8 mouse cellular contexts compared by ENCODE assay signal in genomic region chr13:55486029-55486794, GRCm38 (mm10). TPM values are rescaled to one million over a fixed set of nuclear protein-coding genes. Genes with fewer than 3 reads are reported as not detected.
DNase-seq lines count a peak whose midpoint lies in the region; ATAC-seq lines count a peak whose summit lies in the region.

No protein-coding gene starts in this region.

- DNase-seq in layer of hippocampus, adult 9-11 months, result peak; percentile 42
- DNase-seq in layer of hippocampus, adult 11-12 months (ENCODE audit: low spot score), result no peak
- no peak for DNase-seq in embryonic facial prominence, embryonic 11.5 days (ENCODE audit: low spot score)
- DNase-seq in heart, postnatal 4 days, result peak; percentile 60
- no peak for DNase-seq in adrenal gland, adult 8-10 months
- no peak for DNase-seq in urinary bladder, postnatal 14 days (ENCODE audit: low spot score)
- no peak for DNase-seq in layer of hippocampus, adult 8-10 months (ENCODE audit: low spot score in 2 of 2)

- H3K9ac ChIP-seq in embryonic facial prominence, embryonic 11.5 days (replicated peaks; ENCODE audit: low read length), result peak overlapping the region; percentile 100
- peak overlapping the region; percentile 97 for H3K9ac ChIP-seq in midbrain, embryonic 12.5 days (replicated peaks)

- H3K9me3 ChIP-seq in embryonic facial prominence, embryonic 11.5 days (replicated peaks; ENCODE audit: control insufficient read depth, low read length), result no peaks in the 10 kb centered on the region
- no peaks in the 10 kb centered on the region for H3K9me3 ChIP-seq in midbrain, embryonic 12.5 days

- H3K4me3 ChIP-seq in embryonic facial prominence, embryonic 11.5 days (ENCODE audit: low read depth, low read length), result peak overlapping the region; percentile 95
- H3K4me3 ChIP-seq in midbrain, embryonic 12.5 days, result peak overlapping the region; percentile 68

- H3K27ac ChIP-seq in embryonic facial prominence, embryonic 11.5 days (replicated peaks; ENCODE audit: low read depth, low read length), result peak overlapping the region; percentile 16; the same call in 1 of the 2 replicates
- peak overlapping the region; percentile 99 for H3K27ac ChIP-seq in midbrain, embryonic 12.5 days (replicated peaks)

- no peaks in the 10 kb centered on the region for H3K27me3 ChIP-seq in embryonic facial prominence, embryonic 11.5 days (ENCODE audit: control insufficient read depth, insufficient read depth, low read length)
- no peaks in the 10 kb centered on the region for H3K27me3 ChIP-seq in midbrain, embryonic 12.5 days

- peaks cover 16% of the 10 kb centered on the region for H3K4me1 ChIP-seq in embryonic facial prominence, embryonic 11.5 days (ENCODE audit: control insufficient read depth, insufficient read depth, low read length)
- peaks cover 60% of the 10 kb centered on the region for H3K4me1 ChIP-seq in midbrain, embryonic 12.5 days

- ATAC-seq in embryonic facial prominence, embryonic 11.5 days (replicated peaks; ENCODE audit: insufficient number of reproducible peaks, low FRiP score, low TSS enrichment, low read depth), result no peak
- no peak for ATAC-seq in midbrain, embryonic 12.5 days (ENCODE audit: low FRiP score, low read depth)

- peaks cover 7% of the 10 kb centered on the region for H3K36me3 ChIP-seq in embryonic facial prominence, embryonic 11.5 days (replicated peaks; ENCODE audit: control insufficient read depth, insufficient read depth, low read depth, low read length)
- H3K36me3 ChIP-seq in midbrain, embryonic 12.5 days, result peaks cover 24% of the 10 kb centered on the region

- H3K4me2 ChIP-seq in embryonic facial prominence, embryonic 11.5 days (ENCODE audit: low read depth, low read length), result peak overlapping the region; percentile 61
- H3K4me2 ChIP-seq in midbrain, embryonic 12.5 days (replicated peaks), result peak overlapping the region; percentile 96

- WGBS in embryonic facial prominence, embryonic 11.5 days, result 38% methylated on average over 14 of the region's 14 CpGs
- 38% methylated on average over 14 of the region's 14 CpGs for WGBS in midbrain, embryonic 12.5 days

RNA-seq across cellular contexts. Expression of gene Dbn1, which starts 1.7 kb away (rescaled TPM):
- polyA plus RNA-seq in embryonic facial prominence, embryonic 11.5 days (2014; fragmentation: Nextera tagmentation; extraction: Ambion mirVana), result 231 and 252 TPM in 2 replicates
- 10 to 100 TPM; 64.5 to 66.8 TPM for total RNA-seq in heart, postnatal 4 days (2021)
- 558 and 585 TPM in 2 replicates for polyA plus RNA-seq in midbrain, embryonic 12.5 days (2016; fragmentation: Nextera tagmentation; extraction: Ambion mirVana)
- 10 to 100 TPM; 13.6 to 33.8 (median 24.0) TPM for total RNA-seq in adrenal gland, adult 8-10 months (2022)
- 100 to 1,000 TPM; 295 to 399 (median 333) TPM for total RNA-seq in layer of hippocampus, adult 8-10 months (2022)

RNA-seq across cellular contexts. Expression of gene Prr7, which starts 22.1 kb away (rescaled TPM):
- polyA plus RNA-seq in embryonic facial prominence, embryonic 11.5 days (2014; fragmentation: Nextera tagmentation; extraction: Ambion mirVana), result 1.7 TPM in 2 replicates
- total RNA-seq in heart, postnatal 4 days (2021), result 1 to 10 TPM; 2.1 to 2.3 TPM
- 2.0 and 2.3 TPM in 2 replicates for polyA plus RNA-seq in midbrain, embryonic 12.5 days (2016; fragmentation: Nextera tagmentation; extraction: Ambion mirVana)
- total RNA-seq in adrenal gland, adult 8-10 months (2022), result 1 to 10 TPM; 2.3 to 4.3 (median 3.7) TPM
- 10 to 100 TPM; 57.5 to 73.5 (median 60.4) TPM for total RNA-seq in layer of hippocampus, adult 8-10 months (2022)

RNA-seq across cellular contexts. Expression of gene Pdlim7, which starts 27.3 kb away (rescaled TPM):
- polyA plus RNA-seq in embryonic facial prominence, embryonic 11.5 days (2014; fragmentation: Nextera tagmentation; extraction: Ambion mirVana), result 124 and 136 TPM in 2 replicates
- total RNA-seq in heart, postnatal 4 days (2021), result 100 to 1,000 TPM; 115 to 119 TPM
- polyA plus RNA-seq in midbrain, embryonic 12.5 days (2016; fragmentation: Nextera tagmentation; extraction: Ambion mirVana), result 140 and 156 TPM in 2 replicates
- 10 to 100 TPM; 10.9 to 23.8 (median 18.3) TPM for total RNA-seq in adrenal gland, adult 8-10 months (2022)
- 10 to 100 TPM; 88.7 to 99.2 (median 95.5) TPM for total RNA-seq in layer of hippocampus, adult 8-10 months (2022)

RNA-seq across cellular contexts. Expression of gene Grk6, which starts 41.3 kb away (rescaled TPM):
- 50.4 and 59.7 TPM in 2 replicates for polyA plus RNA-seq in embryonic facial prominence, embryonic 11.5 days (2014; fragmentation: Nextera tagmentation; extraction: Ambion mirVana)
- 10 to 100 TPM; 29.9 to 31.1 TPM for total RNA-seq in heart, postnatal 4 days (2021)
- polyA plus RNA-seq in midbrain, embryonic 12.5 days (2016; fragmentation: Nextera tagmentation; extraction: Ambion mirVana), result 53.1 and 58.5 TPM in 2 replicates
- 10 to 100 TPM; 36.0 to 55.3 (median 48.6) TPM for total RNA-seq in adrenal gland, adult 8-10 months (2022)
- 10 to 100 TPM; 61.4 to 74.2 (median 67.5) TPM for total RNA-seq in layer of hippocampus, adult 8-10 months (2022)

RNA-seq across cellular contexts. Expression of gene Dok3, which starts 42.9 kb away (rescaled TPM):
- polyA plus RNA-seq in embryonic facial prominence, embryonic 11.5 days (2014; fragmentation: Nextera tagmentation; extraction: Ambion mirVana), result 1.0 and 1.3 TPM in 2 replicates
- total RNA-seq in heart, postnatal 4 days (2021), result 1 to 10 TPM; 1.0 to 1.1 TPM
- polyA plus RNA-seq in midbrain, embryonic 12.5 days (2016; fragmentation: Nextera tagmentation; extraction: Ambion mirVana), result 2.9 and 4.6 TPM in 2 replicates
- 1 to 10 TPM; 4.0 to 7.2 (median 4.7) TPM for total RNA-seq in adrenal gland, adult 8-10 months (2022)
- 10 to 100 TPM in 2 of 4 experiments, 1 to 10 TPM in 2; 6.4 to 20.4 (median 12.1) TPM for total RNA-seq in layer of hippocampus, adult 8-10 months (2022)

Comparison
In these comparisons a context has a peak if more than half of its experiments do, and no peak if none do; other contexts are left out.
1. DNase-seq: peak in layer of hippocampus, adult 9-11 months (single experiment) and heart, postnatal 4 days (single experiment); none in layer of hippocampus, adult 11-12 months (single experiment), embryonic facial prominence, embryonic 11.5 days (single experiment), adrenal gland, adult 8-10 months (single experiment), urinary bladder, postnatal 14 days (single experiment) and layer of hippocampus, adult 8-10 months (0 of 2).
2. RNA of gene Dbn1, which starts 1.7 kb away (total RNA-seq): 295 to 399 TPM in layer of hippocampus, adult 8-10 months; 64.5 to 66.8 TPM in heart, postnatal 4 days and 13.6 to 33.8 TPM in adrenal gland, adult 8-10 months; every median in the first group is over 4 times any median in the second.
3. RNA of gene Prr7, which starts 22.1 kb away (total RNA-seq): 57.5 to 73.5 TPM in layer of hippocampus, adult 8-10 months; 2.3 to 4.3 TPM in adrenal gland, adult 8-10 months and 2.1 to 2.3 TPM in heart, postnatal 4 days; every median in the first group is over 10 times any median in the second.